8 mouse cellular contexts compared by ENCODE assay signal in genomic region chr6:128437288-128437687, GRCm38 (mm10). TPM values are rescaled to one million over a fixed set of nuclear protein-coding genes. Genes with fewer than 3 reads are reported as not detected.
DNase-seq lines count a peak whose midpoint lies in the region; ATAC-seq and TF ChIP-seq lines count a peak whose summit lies in the region.

No protein-coding gene starts in this region.

- H3K4me2 ChIP-seq in heart, embryonic 13.5 days: peak overlapping the region; percentile 77

- H3K27me3 ChIP-seq in heart, embryonic 13.5 days (replicated peaks): no peaks in the 10 kb centered on the region
- no peaks in the 10 kb centered on the region for H3K27me3 ChIP-seq in megakaryocyte, embryonic 14.5 days (replicated peaks)

- in situ Hi-C loops in ES-E14 (cut with MboI; ENCODE audit: low sequenced_read_pairs in 2 of 2, unreplicated experiment in 2 of 2): no loop called here

- DNase-seq in heart, adult 9 months (ENCODE audit: low spot score in 2 of 2): no peak
- DNase-seq in ES-E14 (ENCODE audit: low read depth, low spot score): no peak
- DNase-seq in cerebellum, postnatal 25 days: no peak
- DNase-seq in adipocyte (ENCODE audit: low spot score): no peak
- DNase-seq in gastrocnemius, adult 18-20 months (ENCODE audit: low spot score): no peak

- 2% methylated on average over 10 of the region's 10 CpGs for WGBS in heart, embryonic 13.5 days

- peak overlapping the region; percentile 87 for H3K4me3 ChIP-seq in heart, embryonic 13.5 days
- H3K4me3 ChIP-seq in ES-E14 (ENCODE audit: insufficient read depth in 1 of 2, low read depth in 1 of 2, low read length in 2 of 2, poor library complexity in 1 of 2, severe bottlenecking in 1 of 2): peak overlapping the region; percentile 89 to 93
- peak overlapping the region; percentile 98 for H3K4me3 ChIP-seq in megakaryocyte, embryonic 14.5 days (replicated peaks)

- no peaks in the 10 kb centered on the region for H3K9me3 ChIP-seq in heart, embryonic 13.5 days
- no peaks in the 10 kb centered on the region for H3K9me3 ChIP-seq in ES-E14 (ENCODE audit: control insufficient read depth, insufficient read depth, low read depth, low read length)
- H3K9me3 ChIP-seq in megakaryocyte, embryonic 14.5 days: no peaks in the 10 kb centered on the region

- H3K9ac ChIP-seq in heart, embryonic 13.5 days: peak overlapping the region; percentile 96
- H3K9ac ChIP-seq in ES-E14 (ENCODE audit: insufficient read depth, low read depth, low read length, poor library complexity, severe bottlenecking): peak overlapping the region; percentile 89

- peaks cover 43% of the 10 kb centered on the region for H3K36me3 ChIP-seq in heart, embryonic 13.5 days
- H3K36me3 ChIP-seq in ES-E14 (ENCODE audit: control insufficient read depth, insufficient read depth, low read length, poor library complexity, severe bottlenecking): peaks cover 44% of the 10 kb centered on the region
- H3K36me3 ChIP-seq in megakaryocyte, embryonic 14.5 days (replicated peaks; ENCODE audit: low read length): peaks cover 45% of the 10 kb centered on the region

- peaks cover 41% of the 10 kb centered on the region for H3K4me1 ChIP-seq in heart, embryonic 13.5 days
- H3K4me1 ChIP-seq in ES-E14 (ENCODE audit: control insufficient read depth in 2 of 2, insufficient read depth in 2 of 2, low read length in 2 of 2, poor library complexity in 1 of 2): peaks cover 10 to 28% of the 10 kb centered on the region in 2 experiments; a peak in 3 of 4 replicates
- H3K4me1 ChIP-seq in megakaryocyte, embryonic 14.5 days: peaks cover 43% of the 10 kb centered on the region

- H3K27ac ChIP-seq in heart, embryonic 13.5 days (replicated peaks): peak overlapping the region; percentile 93
- H3K27ac ChIP-seq in ES-E14 (ENCODE audit: insufficient read depth, low read depth, low read length, poor library complexity, severe bottlenecking): 0 out of 2 replicates have a peak overlapping the region, but pooled peaks have one; percentile 54

- ATAC-seq in heart, embryonic 13.5 days (ENCODE audit: extremely low read depth, insufficient number of reproducible peaks, low FRiP score, low TSS enrichment): no peak
- ATAC-seq in granulocyte monocyte progenitor cell, adult 5-6 weeks (replicated peaks; ENCODE audit: poor library complexity, severe bottlenecking): 0 out of 2 replicates have a peak, but pooled peaks have one; percentile 9

TF ChIP-seq in ES-E14, 5 proteins besides CTCF, POLR2A, EP300 and RAD21:
- TF ChIP-seq ZNF384 (IDR thresholded peaks at IDR 0.05; ENCODE audit: low read depth, low read length): no peak
- no peak for TF ChIP-seq HCFC1 (IDR thresholded peaks at IDR 0.05; ENCODE audit: borderline replicate concordance, insufficient read depth, low read length)
- no peak for TF ChIP-seq MAFK (IDR thresholded peaks at IDR 0.05; ENCODE audit: insufficient read depth, low read depth, low read length)
- TF ChIP-seq ZC3H11A (IDR thresholded peaks at IDR 0.05; ENCODE audit: borderline replicate concordance, low read depth, low read length): no peak
- no peak for TF ChIP-seq CHD2 (IDR thresholded peaks at IDR 0.05; ENCODE audit: low read depth, low read length)

RNA-seq across cellular contexts. Expression of gene Fkbp4, which starts 1.2 kb away (rescaled TPM):
- 257 and 288 TPM in 2 replicates for polyA plus RNA-seq in heart, embryonic 13.5 days (2015; fragmentation: Nextera tagmentation; extraction: Ambion mirVana)
- total RNA-seq in ES-E14 (2012; rRNA removed): 396 and 408 TPM in 2 replicates
- 216 and 249 TPM in 2 replicates for total RNA-seq in granulocyte monocyte progenitor cell, adult 5-6 weeks (2014; fragmentation: Nextera tagmentation)
- 331 and 365 TPM in 2 replicates for total RNA-seq in granulocyte monocyte progenitor cell, adult 5-6 weeks (2017)
- polyA plus RNA-seq in megakaryocyte, embryonic 14.5 days (2012; ENCODE audit: insufficient read depth, low replicate concordance): 174 and 185 TPM in 2 replicates
- 100 to 1,000 TPM; 112 to 113 TPM for total RNA-seq in gastrocnemius, adult 18-20 months (2021)

RNA-seq across cellular contexts. Expression of gene Itfg2, which starts 12.6 kb away (rescaled TPM):
- polyA plus RNA-seq in heart, embryonic 13.5 days (2015; fragmentation: Nextera tagmentation; extraction: Ambion mirVana): 28.6 and 30.6 TPM in 2 replicates
- 33.4 and 38.3 TPM in 2 replicates for total RNA-seq in ES-E14 (2012; rRNA removed)
- total RNA-seq in granulocyte monocyte progenitor cell, adult 5-6 weeks (2014; fragmentation: Nextera tagmentation): 9.9 and 75.9 TPM in 2 replicates
- total RNA-seq in granulocyte monocyte progenitor cell, adult 5-6 weeks (2017): 23.5 and 33.3 TPM in 2 replicates
- 10.0 and 20.3 TPM in 2 replicates for polyA plus RNA-seq in megakaryocyte, embryonic 14.5 days (2012; ENCODE audit: insufficient read depth, low replicate concordance)
- 10 to 100 TPM; 16.4 to 19.9 TPM for total RNA-seq in gastrocnemius, adult 18-20 months (2021)

RNA-seq across cellular contexts. Expression of gene Nrip2, which starts 38.2 kb away (rescaled TPM):
- polyA plus RNA-seq in heart, embryonic 13.5 days (2015; fragmentation: Nextera tagmentation; extraction: Ambion mirVana): 2.2 and 2.3 TPM in 2 replicates
- total RNA-seq in ES-E14 (2012; rRNA removed): 0.27 and 0.42 TPM in 2 replicates
- not detected in 2 replicates for total RNA-seq in granulocyte monocyte progenitor cell, adult 5-6 weeks (2014; fragmentation: Nextera tagmentation)
- total RNA-seq in granulocyte monocyte progenitor cell, adult 5-6 weeks (2017): not detected in 2 replicates
- not detected in 2 replicates for polyA plus RNA-seq in megakaryocyte, embryonic 14.5 days (2012; ENCODE audit: insufficient read depth, low replicate concordance)
- total RNA-seq in gastrocnemius, adult 18-20 months (2021): 1 to 10 TPM; 1.2 to 1.7 TPM
